Mouse (Mus musculus) liver, adult 2 months (tissue): ENCODE results near the gene Cap2. TPM values are rescaled to one million over a fixed set of nuclear protein-coding genes. Genes with fewer than 3 reads are reported as not detected.

Experiments used
- DNase-seq: peaks from one replicate; pipeline ENCODE4 v3.0.0-alpha.2; 2011; ENCODE audit warnings: low read depth, low spot score; ENCODE audit errors: extremely low read depth
- H3K27ac ChIP-seq: fragments of 200-500 bp; replicated peaks from 2 replicates; pipeline ENCODE4 v1.5.1; 2012; ENCODE audit warnings: low read depth, mild to moderate bottlenecking, control low read depth, inconsistent platforms, low read length; ENCODE audit not compliant: insufficient read depth
- H3K27me3 ChIP-seq: fragments of 200-500 bp; 2 replicates; pipeline ENCODE4 v1.6.1; 2012; ENCODE audit warnings: mild to moderate bottlenecking, moderate library complexity, low read length, inconsistent platforms; ENCODE audit not compliant: control insufficient read depth, insufficient read depth
- H3K36me3 ChIP-seq: fragments of 200-500 bp; 2 replicates; pipeline ENCODE4 v1.6.1; 2012; ENCODE audit warnings: low read length, inconsistent platforms; ENCODE audit not compliant: control insufficient read depth, insufficient read depth
- H3K4me1 ChIP-seq: fragments of 200-500 bp; 2 replicates; pipeline ENCODE4 v1.6.1; 2011; ENCODE audit warnings: low read length; ENCODE audit not compliant: control insufficient read depth, insufficient read depth
- H3K4me3 ChIP-seq: fragments of 200-500 bp; 2 replicates; pipeline ENCODE4 v1.5.1; 2011; ENCODE audit warnings: low read depth, mild to moderate bottlenecking, control low read depth, low read length, moderate library complexity; ENCODE audit not compliant: insufficient read depth
- H3K79me2 ChIP-seq: fragments of 200-500 bp; 2 replicates; pipeline ENCODE4 v1.6.1; 2012; ENCODE audit warnings: inconsistent platforms, mild to moderate bottlenecking, low read length, moderate library complexity; ENCODE audit not compliant: control insufficient read depth, insufficient read depth
- H3K9ac ChIP-seq: fragments of 200-500 bp; 2 replicates; pipeline ENCODE4 v1.6.1; 2012; ENCODE audit warnings: low read depth, mild to moderate bottlenecking, control low read depth, inconsistent platforms, low read length
- CTCF ChIP-seq: fragments of 200-500 bp; IDR thresholded peaks from 2 replicates; pipeline ENCODE4 v1.5.1; 2011; ENCODE audit warnings: low read depth, low read length, control low read depth
- POLR2A ChIP-seq: fragments of 200-500 bp; IDR thresholded peaks from 2 replicates; pipeline ENCODE4 v1.6.1; 2011; ENCODE audit warnings: low read length, control low read depth; ENCODE audit not compliant: insufficient read depth; ENCODE audit errors: extremely low read depth
- WGBS: fragments of 180-500 bp; shearing (Covaris S2); methylation state at CpG from one replicate; pipeline ENCODE4 v1.1.7; 2018; 5-methylcytosine and 5-hydroxymethylcytosine counted together
- polyA plus RNA-seq: library from polyadenylated mRNA; depleted of rRNA; stranded (reverse); fragments of >200 nt; gene quantifications from 2 replicates; pipeline ENCODE4 v1.2.3, GENCODE M21; 2012
- total RNA-seq: library from RNA; depleted of rRNA; stranded (reverse); fragments of >200 nt; gene quantifications from 2 replicates; pipeline ENCODE4 v1.2.3, GENCODE M21; 2014

The Cap2 gene
- total and polyA plus RNA-seq, 2 experiments, result 0.09 TPM; not detected in 1

GRCm38 (mm10) chr13:46517211-46517685 is 15.6 kb downstream of the Cap2 start:
- H3K36me3 ChIP-seq, result no peaks in the 10 kb centered on the region
- no peaks in the 10 kb centered on the region for H3K27me3 ChIP-seq
- no peak overlapping the region for H3K4me3 ChIP-seq
- no peak overlapping the region for H3K9ac ChIP-seq
- H3K4me1 ChIP-seq, result no peaks in the 10 kb centered on the region
- H3K27ac ChIP-seq, result no peak overlapping the region
- no peak for DNase-seq
- H3K79me2 ChIP-seq, result no peaks in the 10 kb centered on the region
- 89% methylated on average over 4 of the region's 4 CpGs for WGBS
- TF ChIP-seq POLR2A (no peak), CTCF (no peak)

DNA sequence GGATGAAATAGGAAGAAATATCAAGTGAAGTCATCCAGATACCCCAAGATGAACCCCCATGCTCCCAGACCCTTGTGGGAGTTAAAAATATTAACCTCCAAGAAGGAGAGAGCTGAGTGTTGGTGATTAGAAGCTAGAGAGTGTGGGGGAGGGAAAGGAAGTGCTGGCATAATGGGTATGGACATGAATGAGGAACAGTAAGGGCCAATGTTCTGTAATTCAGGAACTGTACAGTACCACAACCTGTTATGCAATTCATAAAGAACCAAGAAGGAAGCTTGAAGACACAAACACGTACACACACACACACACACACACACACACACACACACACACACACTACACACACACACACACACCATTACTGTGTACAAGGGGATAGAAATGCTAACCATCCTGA is 19.8 kb downstream of the Cap2 start:
- TF ChIP-seq POLR2A, result no peak
- no peak for TF ChIP-seq CTCF
- Histone ChIP-seq H3K9ac (no peak overlapping the region), H3K4me1 (no peaks in the 10 kb centered on the region), H3K36me3 (no peaks in the 10 kb centered on the region), H3K4me3 (no peak overlapping the region), H3K79me2 (no peaks in the 10 kb centered on the region), H3K27ac (no peak overlapping the region), H3K27me3 (no peaks in the 10 kb centered on the region)
- WGBS, result 73% methylated on average over 1 of the region's 1 CpGs
- no peak for DNase-seq

GRCm38 (mm10) chr13:46522798-46523197 is 21.1 kb downstream of the Cap2 start:
- Histone ChIP-seq H3K27me3 (no peaks in the 10 kb centered on the region), H3K79me2 (no peaks in the 10 kb centered on the region), H3K4me3 (no peak overlapping the region), H3K27ac (no peak overlapping the region), H3K9ac (no peak overlapping the region), H3K36me3 (no peaks in the 10 kb centered on the region), H3K4me1 (no peaks in the 10 kb centered on the region)
- no peak for TF ChIP-seq POLR2A
- no peak for TF ChIP-seq CTCF
- DNase-seq, result no peak
- 72% methylated on average over 4 of the region's 4 CpGs for WGBS

- Histone ChIP-seq H3K79me2 (no peaks in the 10 kb centered on the region), H3K4me1 (no peaks in the 10 kb centered on the region), H3K27me3 (no peaks in the 10 kb centered on the region), H3K27ac (no peak overlapping the region), H3K9ac (no peak overlapping the region), H3K36me3 (no peaks in the 10 kb centered on the region), H3K4me3 (no peak overlapping the region)
- WGBS, result 47% methylated on average over 5 of the region's 5 CpGs
- no peak for TF ChIP-seq POLR2A
- no peak for TF ChIP-seq CTCF
- DNase-seq, result no peak
Observed at GRCm38 (mm10) chr13:46523235-46523634, 21.6 kb downstream of the Cap2 start.

DNA sequence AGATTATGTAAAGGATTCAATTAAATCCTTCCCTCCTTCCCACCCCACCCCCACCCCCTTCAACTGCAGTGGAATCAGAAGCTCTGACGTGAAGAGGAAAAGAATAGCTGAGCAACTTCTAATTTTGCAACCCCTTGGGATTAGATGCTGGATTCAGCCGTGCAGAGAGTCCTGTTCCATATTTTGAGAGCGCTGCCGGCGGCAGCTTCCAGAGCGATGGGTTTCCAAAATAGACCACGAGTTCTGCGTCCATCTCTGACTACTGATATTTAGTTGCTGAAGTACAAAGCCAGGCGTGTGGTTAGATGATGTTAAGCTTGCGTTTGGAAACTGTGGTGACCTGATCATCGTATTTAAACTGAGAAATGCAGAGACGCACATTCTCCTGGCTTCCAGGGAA is 22.1 kb downstream of the Cap2 start:
- H3K27ac ChIP-seq, result no peak overlapping the region
- H3K9ac ChIP-seq, result no peak overlapping the region
- no peak for DNase-seq
- no peak overlapping the region for H3K4me3 ChIP-seq
- H3K36me3 ChIP-seq, result no peaks in the 10 kb centered on the region
- H3K79me2 ChIP-seq, result no peaks in the 10 kb centered on the region
- H3K27me3 ChIP-seq, result no peaks in the 10 kb centered on the region
- TF ChIP-seq POLR2A (no peak), CTCF (no peak)
- 78% methylated on average over 12 of the region's 12 CpGs for WGBS
- no peaks in the 10 kb centered on the region for H3K4me1 ChIP-seq

DNA sequence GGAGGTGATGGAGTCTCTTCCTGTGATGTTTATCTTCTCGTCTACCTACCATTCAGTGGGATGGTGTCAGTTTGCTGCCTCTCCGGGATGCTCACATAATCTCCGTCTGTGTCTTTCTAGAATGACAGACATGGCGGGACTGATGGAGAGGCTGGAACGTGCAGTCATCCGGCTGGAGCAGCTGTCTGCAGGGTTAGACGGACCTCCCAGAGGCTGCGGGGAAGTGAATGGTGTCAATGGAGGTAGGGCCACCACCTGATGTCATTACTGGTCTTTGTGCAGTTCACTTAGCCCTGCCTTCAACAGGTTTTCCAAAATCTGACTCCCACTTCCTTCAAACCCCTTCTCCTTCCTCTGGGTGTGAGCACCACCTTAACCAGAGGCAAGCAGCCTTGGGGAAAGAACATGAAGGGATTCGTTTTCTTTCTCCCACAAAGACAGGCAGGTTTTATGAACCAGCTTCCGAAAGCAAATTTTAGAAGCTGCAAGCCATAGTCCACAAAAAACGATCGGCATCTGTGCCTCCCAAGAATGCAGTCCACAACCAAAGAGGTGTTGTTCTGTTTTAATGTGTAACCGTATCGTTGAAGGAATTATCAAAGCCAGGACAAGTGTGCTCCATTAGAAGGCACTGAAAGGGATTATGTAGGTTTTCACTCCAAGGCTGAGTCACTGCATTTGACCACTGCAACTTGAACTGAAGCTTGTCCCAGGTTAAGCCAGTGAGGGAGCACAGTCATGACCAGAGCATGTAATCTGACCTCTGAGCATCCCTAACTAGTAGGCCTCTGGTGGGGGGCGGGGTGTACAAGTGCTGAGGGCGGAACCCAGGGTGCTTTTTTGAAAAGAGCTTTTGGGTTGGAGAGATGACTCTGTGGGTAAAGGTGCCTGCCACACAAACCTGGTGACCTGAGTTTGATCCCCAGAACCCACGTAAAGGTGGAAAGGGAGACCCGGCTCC is 23.9 kb downstream of the Cap2 start:
- WGBS, result 90% methylated on average over 18 of the region's 18 CpGs

More for the DNA sequence above, 23.9 kb downstream of the Cap2 start:
- TF ChIP-seq CTCF (no peak), POLR2A (no peak)
- Histone ChIP-seq H3K4me3 (no peak overlapping the region), H3K27ac (no peak overlapping the region), H3K27me3 (no peaks in the 10 kb centered on the region), H3K79me2 (no peaks in the 10 kb centered on the region), H3K4me1 (no peaks in the 10 kb centered on the region), H3K9ac (no peak overlapping the region), H3K36me3 (no peaks in the 10 kb centered on the region)
- DNase-seq, result no peak
